Mouse (Mus musculus) liver, postnatal 0 days (tissue): ENCODE measurements around the gene Inhbe.

Experiments
- CTCF ChIP-seq: sonication (generic); IDR thresholded peaks from 2 replicates; pipeline ENCODE4 v1.5.1; 2016; ENCODE audit warnings: antibody characterized with exemption, low read depth
- EP300 ChIP-seq: IDR thresholded peaks from 2 replicates; pipeline ENCODE4 v1.6.1; 2016; ENCODE audit warnings: antibody characterized with exemption, low read depth, mild to moderate bottlenecking

DNA sequence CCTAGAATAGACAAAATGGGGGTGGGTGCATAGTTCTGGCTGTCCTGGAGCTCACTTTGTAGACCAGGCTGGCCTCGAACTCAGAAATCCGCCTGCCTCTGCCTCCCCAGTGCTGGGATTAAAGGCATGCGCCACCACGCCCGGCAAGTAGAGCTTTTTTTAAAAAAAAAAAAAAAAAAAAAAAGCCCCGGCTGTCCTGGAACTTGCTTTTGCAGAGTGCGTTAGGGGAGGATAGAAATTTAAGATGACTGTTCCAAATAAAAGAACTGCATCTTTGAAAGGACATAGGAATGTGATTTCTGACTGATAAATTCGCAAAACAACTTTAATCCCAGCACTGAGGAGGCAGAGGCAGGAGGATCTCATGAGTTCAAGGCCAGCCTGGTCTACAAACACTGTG is 25.4 kb upstream of the Inhbe start:
- TF ChIP-seq CTCF, result no peak
- no peak for TF ChIP-seq EP300
